In genomic region chr10:116450621-116451020, GRCm38 (mm10) we compare ENCODE assay signal across 20 mouse cellular contexts. TPM values are rescaled to one million over a fixed set of nuclear protein-coding genes. Genes with fewer than 3 reads are reported as not detected.
A peak's percentile ranks its signal among the peaks of the same experiment; 100 is the strongest.
DNase-seq lines count a peak whose midpoint lies in the region; ATAC-seq and TF ChIP-seq lines count a peak whose summit lies in the region.
"Had no signal": no experiment of that assay in that cellular context is flagged by ENCODE, and none has a peak within 500 bp of the region (broad histone marks: within the 10 kb centered on the region; RNA-seq: fewer than 3 reads in every experiment).

No protein-coding gene starts in this region.

- no peak overlapping the region for H3K4me3 ChIP-seq in liver, postnatal 0 days (ENCODE audit: low read depth, low read length)
- no peak overlapping the region for H3K4me3 ChIP-seq in liver, embryonic 12.5 days
- H3K4me3 ChIP-seq: embryonic facial prominence, embryonic 12.5 days; erythroblast, embryonic 14.5 days; left cerebral cortex, adult 2 months; limb, embryonic 10.5 days had no signal

- no peaks in the 10 kb centered on the region for H3K27me3 ChIP-seq in liver, postnatal 0 days (ENCODE audit: insufficient read depth, low read length)
- no peaks in the 10 kb centered on the region for H3K27me3 ChIP-seq in liver, embryonic 12.5 days (replicated peaks)
- H3K27me3 ChIP-seq: embryonic facial prominence, embryonic 12.5 days; Patski had no signal

- TF ChIP-seq EP300 in liver, postnatal 0 days (IDR thresholded peaks at IDR 0.05; ENCODE audit: low read depth) = no peak

- no peak for TF ChIP-seq CTCF in liver, postnatal 0 days (IDR thresholded peaks at IDR 0.05; ENCODE audit: low read depth)

- 63% methylated on average over 9 of the region's 9 CpGs for WGBS in liver, postnatal 0 days (ENCODE audit: insufficient replicate concordance)
- 63% methylated on average over 9 of the region's 9 CpGs for WGBS in liver, embryonic 12.5 days (ENCODE audit: insufficient replicate concordance)

- no peak overlapping the region for H3K4me2 ChIP-seq in liver, postnatal 0 days (ENCODE audit: low read depth, low read length)
- H3K4me2 ChIP-seq in liver, embryonic 12.5 days = no peak overlapping the region
- H3K4me2 ChIP-seq: embryonic facial prominence, embryonic 12.5 days; hindbrain, embryonic 14.5 days; midbrain, embryonic 11.5 days had no signal

- peak; percentile 11 to 13 for DNase-seq in heart, postnatal 10 days
- no peak for DNase-seq in heart, adult 9 months (ENCODE audit: low spot score in 2 of 2)
- DNase-seq in liver, postnatal 0 days = peak; percentile 7
- DNase-seq in adrenal gland, adult 2 months = peak; percentile 56
- DNase-seq in adrenal gland, postnatal 14 days = peak; percentile 49
- no peak for DNase-seq in left cerebral cortex, postnatal 14 days (ENCODE audit: low spot score in 2 of 2)
- DNase-seq in gastrocnemius, adult 18-20 months (ENCODE audit: low spot score) = no peak
- DNase-seq: gastrocnemius, postnatal 36 days; layer of hippocampus, adult 9-11 months; lung, adult 2 months; thymus, postnatal 36 days had no signal

- H3K27ac ChIP-seq in liver, postnatal 0 days (ENCODE audit: low read depth) = no peak overlapping the region
- no peak overlapping the region for H3K27ac ChIP-seq in liver, embryonic 12.5 days
- H3K27ac ChIP-seq: embryonic facial prominence, embryonic 12.5 days; hindbrain, embryonic 14.5 days; left cerebral cortex, adult 2 months; limb, embryonic 10.5 days had no signal

- no peaks in the 10 kb centered on the region for H3K4me1 ChIP-seq in liver, postnatal 0 days (ENCODE audit: insufficient read depth)
- H3K4me1 ChIP-seq in liver, embryonic 12.5 days = no peaks in the 10 kb centered on the region

- ATAC-seq in liver, postnatal 0 days = no peak
- no peak for ATAC-seq in liver, embryonic 12.5 days
- ATAC-seq: forebrain, embryonic 14.5 days; Patski had no signal

- peaks cover 3% of the 10 kb centered on the region; the same call in 1 of the 2 replicates for H3K9me3 ChIP-seq in liver, postnatal 0 days (ENCODE audit: low read length)
- no peaks in the 10 kb centered on the region; the same call in 1 of the 2 replicates for H3K9me3 ChIP-seq in liver, embryonic 12.5 days (replicated peaks)
- H3K9me3 ChIP-seq: embryonic facial prominence, embryonic 12.5 days; limb, embryonic 10.5 days had no signal

- intact Hi-C loops in heart, postnatal 10 days (cut with DNase I) = no loop called here
- intact Hi-C loops in left cerebral cortex, postnatal 14 days (cut with DNase I) = no loop called here

- no peaks in the 10 kb centered on the region for H3K36me3 ChIP-seq in liver, postnatal 0 days (replicated peaks; ENCODE audit: insufficient read depth, low read length)
- no peaks in the 10 kb centered on the region for H3K36me3 ChIP-seq in liver, embryonic 12.5 days

- H3K9ac ChIP-seq in liver, postnatal 0 days (replicated peaks) = no peak overlapping the region
- no peak overlapping the region for H3K9ac ChIP-seq in liver, embryonic 12.5 days
- H3K9ac ChIP-seq: embryonic facial prominence, embryonic 12.5 days; hindbrain, embryonic 14.5 days had no signal

RNA-seq across cellular contexts. Expression of gene Kcnmb4, which starts 23.1 kb away (rescaled TPM):
- total RNA-seq in heart, postnatal 10 days (2021) = 1 to 10 TPM; 2.0 to 2.7 TPM
- polyA plus RNA-seq in liver, postnatal 0 days (2015; fragmentation: Nextera tagmentation; extraction: Ambion mirVana) = 0.14 TPM in 1 of 2 replicates, not detected in the other
- polyA plus RNA-seq in liver, embryonic 12.5 days (2016; fragmentation: Nextera tagmentation; extraction: Ambion mirVana) = 0.67 and 0.81 TPM in 2 replicates
- 1 to 10 TPM in 1 of 2 experiments, under 1 TPM in 1; 0.49 to 6.7 TPM for total RNA-seq in adrenal gland, adult 2 months (2021)
- polyA plus RNA-seq in adrenal gland, adult 2 months (2012; rRNA removed) = 2.5 and 22.9 TPM in 2 replicates
- total RNA-seq in adrenal gland, postnatal 14 days (2021) = 5.0 and 5.1 TPM in 2 replicates
- 100 to 1,000 TPM; 112 to 114 TPM for total RNA-seq in left cerebral cortex, postnatal 14 days (2021)
- total RNA-seq in gastrocnemius, adult 18-20 months (2021) = not detected
- total RNA-seq: gastrocnemius, postnatal 36 days had no signal
- polyA plus RNA-seq: erythroblast, embryonic 14.5 days had no signal

Comparison
In these comparisons a context has a peak if more than half of its experiments do, and no peak if none do; other contexts are left out.
1. DNase-seq: peak in heart, postnatal 10 days (2 of 2), liver, postnatal 0 days (single experiment), adrenal gland, adult 2 months (single experiment) and adrenal gland, postnatal 14 days (single experiment); none in heart, adult 9 months (0 of 2), left cerebral cortex, postnatal 14 days (0 of 2) and gastrocnemius, adult 18-20 months (single experiment).
2. RNA of gene Kcnmb4, which starts 23.1 kb away (total RNA-seq): 112 to 114 TPM in left cerebral cortex, postnatal 14 days; 0.49 to 6.7 TPM in adrenal gland, adult 2 months, 5.0 to 5.1 TPM in adrenal gland, postnatal 14 days, 2.0 to 2.7 TPM in heart, postnatal 10 days and not detected in gastrocnemius, adult 18-20 months; every median in the first group is over 10 times any median in the second.